Mouse (Mus musculus) MEL (cell line): ENCODE data around the gene Tiparp. TPM values are rescaled to one million over a fixed set of nuclear protein-coding genes. Genes with fewer than 3 reads are reported as not detected.

Experiments
- DNase-seq: peaks from one replicate; pipeline ENCODE4 v3.0.0; 2011; ENCODE audit warnings: low read depth, low spot score
- H3K27ac ChIP-seq: 2 replicates; pipeline ENCODE4 v1.5.1; 2012; ENCODE audit warnings: low read depth, mild to moderate bottlenecking, control low read depth, low read length, moderate library complexity; ENCODE audit not compliant: control insufficient read depth
- H3K27me3 ChIP-seq, 2 experiments: fragments of 150-350 bp in 1 of 2; sonication (generic) in 1 of 2; 2 replicates each; pipeline ENCODE4 v1.6.1; 2012; ENCODE audit warnings: low read length in 2 of 2, mild to moderate bottlenecking in 2 of 2, improper control_type of control experiment in 1 of 2, moderate library complexity in 1 of 2; ENCODE audit not compliant: insufficient read depth in 2 of 2, control insufficient read depth in 1 of 2
- H3K36me3 ChIP-seq, 2 experiments: 2 replicates each; pipeline ENCODE4 v1.6.1; 2012 to 2014; ENCODE audit warnings: low read length in 2 of 2, improper control_type of control experiment in 1 of 2, inconsistent platforms in 1 of 2, mild to moderate bottlenecking in 1 of 2; ENCODE audit not compliant: insufficient read depth in 2 of 2, control insufficient read depth in 1 of 2
- H3K4me1 ChIP-seq, 2 experiments: fragments of 150-350 bp in 1 of 2; sonication (generic) in 1 of 2; 2 replicates each; pipeline ENCODE4 v1.6.1; 2012; ENCODE audit warnings: low read length in 2 of 2, improper control_type of control experiment in 1 of 2, mild to moderate bottlenecking in 1 of 2; ENCODE audit not compliant: insufficient read depth in 2 of 2, control insufficient read depth in 1 of 2
- H3K4me3 ChIP-seq, 2 experiments: fragments of 150-350 bp in 1 of 2; sonication (generic) in 1 of 2; 2 replicates each; pipeline ENCODE4 v1.5.1; 2012; ENCODE audit warnings: low read depth in 2 of 2, low read length in 2 of 2, mild to moderate bottlenecking in 2 of 2, moderate library complexity in 2 of 2, control low read depth in 1 of 2, improper control_type of control experiment in 1 of 2; ENCODE audit not compliant: control insufficient read depth in 1 of 2, insufficient read depth in 1 of 2
- H3K79me2 ChIP-seq: 2 replicates; pipeline ENCODE4 v1.6.1; 2012; ENCODE audit warnings: mild to moderate bottlenecking, low read length, moderate library complexity; ENCODE audit not compliant: control insufficient read depth, poor library complexity, insufficient read depth
- H3K9ac ChIP-seq: 2 replicates; pipeline ENCODE4 v1.6.1; 2012; ENCODE audit warnings: low read depth, mild to moderate bottlenecking, control low read depth, low read length, moderate library complexity; ENCODE audit not compliant: control insufficient read depth, poor library complexity, severe bottlenecking
- H3K9me3 ChIP-seq: fragments of 150-350 bp; sonication (generic); replicated peaks from 2 replicates; pipeline ENCODE4 v1.6.1; 2012; ENCODE audit warnings: mild to moderate bottlenecking, low read length, improper control_type of control experiment, moderate library complexity; ENCODE audit not compliant: insufficient read depth
- BHLHE40 ChIP-seq: IDR thresholded peaks from 2 replicates; pipeline ENCODE4 v1.6.1; 2012; ENCODE audit warnings: low read depth, mild to moderate bottlenecking, inconsistent platforms, low read length, improper control_type of control experiment, borderline replicate concordance
- E2F4 ChIP-seq: IDR thresholded peaks from 2 replicates; pipeline ENCODE4 v1.6.1; 2011; ENCODE audit warnings: low read depth, low read length, improper control_type of control experiment, borderline replicate concordance
- ELF1 ChIP-seq: IDR thresholded peaks from 2 replicates; pipeline ENCODE4 v1.6.1; 2014; ENCODE audit warnings: low read depth, mild to moderate bottlenecking, inconsistent platforms, low read length, improper control_type of control experiment, moderate library complexity
- ETS1 ChIP-seq: IDR thresholded peaks from 2 replicates; pipeline ENCODE4 v1.6.1; 2012; ENCODE audit warnings: low read depth, mild to moderate bottlenecking, inconsistent platforms, low read length, improper control_type of control experiment, moderate library complexity
- NELFE ChIP-seq: IDR thresholded peaks from 2 replicates; pipeline ENCODE4 v1.6.1; 2011; ENCODE audit warnings: low read depth, low read length, improper control_type of control experiment
- POLR2A ChIP-seq, 2 experiments: IDR thresholded peaks; 2 replicates each; pipeline ENCODE4 v1.6.1; 2011 to 2012; ENCODE audit warnings: low read length in 2 of 2, mild to moderate bottlenecking in 2 of 2, control low read depth in 1 of 2, improper control_type of control experiment in 1 of 2, low read depth in 1 of 2, moderate library complexity in 1 of 2; ENCODE audit not compliant: control insufficient read depth in 1 of 2, insufficient read depth in 1 of 2, poor library complexity in 1 of 2
- POLR2AphosphoS2 ChIP-seq: IDR thresholded peaks from 2 replicates; pipeline ENCODE4 v1.6.1; 2011; ENCODE audit warnings: low read length, improper control_type of control experiment
- POLR2AphosphoS5 ChIP-seq: IDR thresholded peaks from 2 replicates; pipeline ENCODE4 v1.6.1; 2012; ENCODE audit warnings: low read depth, borderline replicate concordance, mild to moderate bottlenecking, inconsistent platforms, low read length, moderate library complexity, mixed read lengths
- UBTF ChIP-seq: IDR thresholded peaks from 2 replicates; pipeline ENCODE4 v1.6.1; 2012; ENCODE audit warnings: low read depth, mild to moderate bottlenecking, inconsistent platforms, low read length, improper control_type of control experiment, moderate library complexity, borderline replicate concordance; ENCODE audit not compliant: insufficient read depth
- USF2 ChIP-seq, 2 experiments: IDR thresholded peaks; 2 replicates each; pipeline ENCODE4 v1.6.1; 2011 to 2012; ENCODE audit warnings: improper control_type of control experiment in 2 of 2, low read length in 2 of 2, borderline replicate concordance in 1 of 2, inconsistent platforms in 1 of 2, low read depth in 1 of 2, mild to moderate bottlenecking in 1 of 2; ENCODE audit not compliant: insufficient read depth in 1 of 2
- ZC3H11A ChIP-seq: IDR thresholded peaks from 2 replicates; pipeline ENCODE4 v1.6.1; 2012; ENCODE audit warnings: low read depth, mild to moderate bottlenecking, inconsistent platforms, low read length, improper control_type of control experiment
- ZMIZ1 ChIP-seq: IDR thresholded peaks from 2 replicates; pipeline ENCODE4 v1.6.1; 2012; ENCODE audit warnings: low read depth, mild to moderate bottlenecking, inconsistent platforms, low read length, improper control_type of control experiment, moderate library complexity
- ZNF384 ChIP-seq: IDR thresholded peaks from 2 replicates; pipeline ENCODE4 v1.6.1; 2012; ENCODE audit warnings: low read depth, mild to moderate bottlenecking, inconsistent platforms, low read length, improper control_type of control experiment
- polyA plus RNA-seq, 2 experiments: library from polyadenylated mRNA; stranded (reverse) in 1 of 2; unstranded in 1 of 2; fragments of >175 nt in 1 of 2; fragments of >200 nt in 1 of 2; gene quantifications; 2 replicates each; pipeline versions ENCODE4 v1.2.1 to v1.2.4; 2012; ENCODE audit warnings: low replicate concordance in 2 of 2, low read depth in 1 of 2; ENCODE audit not compliant: insufficient read length in 2 of 2, insufficient read depth in 1 of 2, missing spikeins in 1 of 2
- total RNA-seq: library from RNA; depleted of rRNA; stranded (reverse); fragments of 300-350 nt; gene quantifications from 2 replicates; pipeline ENCODE4 v1.2.3, GENCODE M21; 2012

Tiparp gene
- total and polyA plus RNA-seq, 3 experiments, result 2.0 to 3.3 TPM; not detected in 1

DNA sequence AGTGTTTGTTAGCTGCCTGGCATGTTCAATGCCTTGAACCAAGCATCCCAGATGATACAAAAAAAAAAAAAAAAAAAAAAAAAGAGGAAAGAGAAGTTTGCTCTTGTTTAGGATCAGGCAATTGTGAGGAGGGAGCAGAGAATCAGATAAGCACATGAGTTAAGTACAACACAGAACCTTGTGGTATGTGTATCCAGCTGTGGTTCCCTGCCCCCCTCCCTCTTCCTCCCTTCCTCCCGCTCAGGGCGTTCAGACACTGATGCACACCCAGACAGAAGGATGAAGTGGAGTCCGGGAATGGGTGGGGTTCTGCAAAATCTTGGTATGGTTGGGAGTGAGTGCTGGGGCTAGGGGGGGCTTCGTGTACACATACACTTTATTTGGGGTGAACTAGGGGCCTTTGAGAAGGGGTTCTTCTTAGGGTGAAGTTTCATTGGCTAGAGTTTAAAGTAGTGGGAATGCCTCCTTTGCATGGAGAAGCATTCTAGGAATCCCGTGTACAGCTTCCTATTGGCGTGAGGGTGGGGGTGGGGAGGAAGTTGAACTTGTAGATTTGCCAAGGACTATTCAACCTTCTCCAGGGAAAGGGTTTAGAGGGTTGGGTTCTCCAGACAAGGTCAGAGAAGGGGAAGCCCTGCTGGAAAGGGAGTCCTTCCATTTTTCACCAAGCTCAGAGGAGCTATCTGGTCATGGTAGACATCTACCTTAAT is 45.4 kb upstream of the Tiparp start:
- H3K9ac ChIP-seq, result no peak overlapping the region
- H3K36me3 ChIP-seq, result no peaks in the 10 kb centered on the region

DNA sequence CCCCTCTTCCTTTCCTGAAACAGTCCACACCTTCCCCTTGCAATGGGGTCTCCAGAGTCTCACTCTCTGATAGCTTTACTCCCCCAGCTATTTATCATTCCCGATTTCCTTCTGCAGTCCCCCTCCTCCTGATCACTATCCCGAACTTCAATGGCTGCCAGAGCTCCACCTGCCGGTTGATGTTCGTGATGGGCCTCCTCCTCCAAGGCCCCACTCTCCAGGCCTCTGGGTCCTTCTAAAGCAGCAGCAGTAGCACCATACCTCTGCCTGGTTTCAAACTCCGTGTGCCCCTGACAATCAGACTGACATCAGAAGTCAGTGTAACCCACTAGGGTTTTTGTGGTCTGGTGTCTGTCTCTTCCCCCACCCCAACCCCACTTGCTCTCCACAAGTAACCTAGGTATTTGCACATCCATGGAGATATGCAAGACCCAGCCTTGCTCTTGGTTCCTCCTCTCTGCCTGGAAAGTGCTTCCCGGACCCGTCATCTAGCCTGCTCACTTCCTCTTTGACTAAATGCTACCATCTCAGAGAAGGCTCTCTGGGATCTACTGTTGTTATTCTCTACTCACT is 44.0 kb upstream of the Tiparp start:
- Histone ChIP-seq H3K79me2 (no peaks in the 10 kb centered on the region), H3K27me3 (no peaks in the 10 kb centered on the region; a peak in 2 of 4 replicates), H3K4me3 (no peak overlapping the region), H3K9ac (no peak overlapping the region), H3K27ac (no peak overlapping the region), H3K9me3 (no peaks in the 10 kb centered on the region), H3K36me3 (no peaks in the 10 kb centered on the region), H3K4me1 (peaks cover 0 to 3% of the 10 kb centered on the region in 2 experiments; a peak in 1 of 4 replicates)
- peak; percentile 43 for DNase-seq
- TF ChIP-seq POLR2AphosphoS5 (no peak), BHLHE40 (no peak), UBTF (no peak), ZC3H11A (no peak), ETS1 (no peak), ELF1 (no peak), E2F4 (no peak), NELFE (no peak), POLR2A (IDR thresholded peaks at IDR 0.05; ENCODE audit: control insufficient read depth in 1 of 2, insufficient read depth in 1 of 2, low read depth in 1 of 2, low read length in 2 of 2, poor library complexity in 1 of 2) (no peak), POLR2AphosphoS2 (no peak), USF2 (IDR thresholded peaks at IDR 0.05; ENCODE audit: borderline replicate concordance in 1 of 2, insufficient read depth in 1 of 2, low read depth in 1 of 2, low read length in 2 of 2) (no peak)

More for the DNA sequence above, 45.4 kb upstream of the Tiparp start:
- no peaks in the 10 kb centered on the region; a peak in 2 of 4 replicates for H3K27me3 ChIP-seq
- peak; percentile 68 for TF ChIP-seq ZNF384
- no peak for TF ChIP-seq ZMIZ1
- TF ChIP-seq, all 39 proteins: peak for 1
- H3K4me3 ChIP-seq, result no peak overlapping the region
- H3K27ac ChIP-seq, result no peak overlapping the region
- peaks cover 0 to 3% of the 10 kb centered on the region in 2 experiments; a peak in 1 of 4 replicates for H3K4me1 ChIP-seq
- H3K9me3 ChIP-seq, result no peaks in the 10 kb centered on the region
- H3K79me2 ChIP-seq, result no peaks in the 10 kb centered on the region
- DNase-seq, result peak; percentile 14
